Mouse (Mus musculus) embryonic fibroblast, embryonic 13.5 days (primary cell): ENCODE measurements around the gene Klf2.

ENCODE experiments used
- CTCF ChIP-seq: IDR thresholded peaks from 2 replicates; pipeline ENCODE4 v1.5.1; 2011; ENCODE audit warnings: mild to moderate bottlenecking, control low read depth, low read length, moderate library complexity, borderline replicate concordance; ENCODE audit not compliant: insufficient read depth
- POLR2A ChIP-seq: IDR thresholded peaks from 2 replicates; pipeline ENCODE4 v1.6.1; 2011; ENCODE audit warnings: low read depth, mild to moderate bottlenecking, control low read depth, low read length, moderate library complexity

GRCm38 (mm10) chr8:72291104-72291503 is 27.7 kb upstream of the Klf2 start:
- no peak for TF ChIP-seq CTCF
- TF ChIP-seq POLR2A, result no peak
